Mouse (Mus musculus): ENCODE results near the gene Ubb. TPM values are rescaled to one million over a fixed set of nuclear protein-coding genes. Genes with fewer than 3 reads are reported as not detected.

Gene Ubb
- polyA plus RNA-seq, 1 experiment from 2014 or later = 3,248 TPM

DNA sequence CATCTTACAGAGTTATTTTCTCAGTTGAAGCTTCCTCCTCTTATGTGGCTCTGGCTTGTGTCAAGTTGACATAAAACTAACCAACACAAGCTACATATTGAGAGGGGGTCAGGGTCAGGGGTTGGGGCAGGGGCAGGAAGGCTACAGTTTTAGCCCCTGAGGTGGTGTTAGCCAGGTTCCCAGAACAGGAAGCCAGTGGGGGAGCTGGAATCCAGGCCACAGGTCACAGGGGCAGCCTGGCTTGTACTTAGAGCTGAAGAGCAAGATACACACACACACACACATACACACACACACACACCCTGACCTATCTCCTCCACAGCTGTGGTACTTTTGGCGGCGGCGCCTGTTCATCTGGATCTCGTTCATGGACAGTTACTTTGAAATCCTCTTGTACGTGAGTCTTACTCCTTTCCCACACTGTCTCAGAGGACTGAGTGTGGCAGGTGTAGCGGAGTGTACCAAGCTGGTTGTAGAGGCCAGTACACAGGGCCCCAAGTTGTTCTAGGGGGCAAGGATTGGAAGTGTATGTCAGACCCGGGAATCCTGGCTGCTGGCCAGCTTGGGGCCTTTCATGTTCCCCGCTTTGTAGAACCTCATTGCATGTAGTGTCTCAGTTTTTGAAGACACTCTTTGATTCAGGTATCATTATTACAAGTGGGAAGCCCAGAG lies 41.1 kb downstream of the Ubb start:
- H3K4me1 ChIP-seq = peaks cover 11% of the 10 kb centered on the region; the same call in 1 of the 2 replicates
- H3K4me2 ChIP-seq = no peak overlapping the region
- 62% methylated on average over 8 of the region's 8 CpGs for WGBS
- no peak overlapping the region for H3K4me3 ChIP-seq (replicated peaks)
- H3K36me3 ChIP-seq = no peaks in the 10 kb centered on the region
- H3K9me3 ChIP-seq (replicated peaks) = no peaks in the 10 kb centered on the region
- no peak overlapping the region for H3K27ac ChIP-seq
- no peak for ATAC-seq (replicated peaks; ENCODE audit: low FRiP score)
- no peaks in the 10 kb centered on the region for H3K27me3 ChIP-seq
- H3K9ac ChIP-seq = no peak overlapping the region

DNA sequence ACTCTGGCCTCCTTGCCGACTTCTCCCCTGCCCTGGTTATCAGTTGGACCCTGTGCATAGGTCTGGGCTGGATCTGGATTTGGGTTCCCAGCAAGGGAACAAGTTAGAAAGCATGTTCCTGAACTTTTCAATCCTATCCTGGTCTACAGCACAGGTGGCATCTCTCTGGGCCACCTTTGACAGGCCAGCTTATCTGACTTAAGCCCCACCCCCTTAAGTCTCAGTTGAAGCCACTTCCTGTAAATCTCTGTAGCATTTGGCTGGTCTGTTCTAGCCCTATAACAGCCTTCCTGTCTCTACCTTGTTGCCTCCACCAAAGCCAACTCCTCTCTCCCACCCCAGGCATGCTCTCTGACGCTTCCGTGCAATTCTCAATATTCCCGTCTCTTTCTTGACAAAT lies 47.6 kb downstream of the Ubb start:
- 80% methylated on average over 4 of the region's 4 CpGs for WGBS

GRCm38 (mm10) chr11:62601732-62602618 lies 51.0 kb downstream of the Ubb start:
- H3K4me3 ChIP-seq (replicated peaks) = peak overlapping the region; percentile 77
- no peak; the same call in 1 of the 2 replicates for ATAC-seq (replicated peaks; ENCODE audit: low FRiP score)
- peak overlapping the region; percentile 53 for H3K9ac ChIP-seq
- H3K9me3 ChIP-seq (replicated peaks) = no peaks in the 10 kb centered on the region
- H3K36me3 ChIP-seq = peaks cover 38% of the 10 kb centered on the region
- H3K27me3 ChIP-seq = no peaks in the 10 kb centered on the region
- peaks cover 43% of the 10 kb centered on the region for H3K4me1 ChIP-seq
- H3K4me2 ChIP-seq = peak overlapping the region; percentile 62
- WGBS = 10% methylated on average over 17 of the region's 17 CpGs
- H3K27ac ChIP-seq = peak overlapping the region; percentile 93

More for the DNA sequence above, 47.6 kb downstream of the Ubb start:
- Histone ChIP-seq H3K9me3 (replicated peaks) (no peaks in the 10 kb centered on the region), H3K27me3 (no peaks in the 10 kb centered on the region), H3K36me3 (peaks cover 4% of the 10 kb centered on the region; the same call in 1 of the 2 replicates), H3K4me3 (replicated peaks) (no peak overlapping the region), H3K4me1 (peaks cover 13% of the 10 kb centered on the region), H3K4me2 (no peak overlapping the region), H3K9ac (no peak overlapping the region), H3K27ac (no peak overlapping the region)
- no peak for ATAC-seq (replicated peaks; ENCODE audit: low FRiP score)

Other genes starting within 250 kb of the Ubb start
- 11.9 and 12.4 TPM in 2 replicates for gene Pigl, start 92.7 kb upstream of the Ubb start, polyA plus RNA-seq (2015; fragmentation: Nextera tagmentation; extraction: Ambion mirVana)
- 168 and 172 TPM in 2 replicates for gene Ncor1, start 92.6 kb upstream of the Ubb start, polyA plus RNA-seq (2015; fragmentation: Nextera tagmentation; extraction: Ambion mirVana)
- gene Cenpv, start 11.9 kb upstream of the Ubb start, polyA plus RNA-seq (2015; fragmentation: Nextera tagmentation; extraction: Ambion mirVana) = 19.4 and 20.0 TPM in 2 replicates
- 3.5 and 6.4 TPM in 2 replicates for gene Trpv2, start 23.3 kb downstream of the Ubb start, polyA plus RNA-seq (2015; fragmentation: Nextera tagmentation; extraction: Ambion mirVana)
- gene Lrrc75a, start 97.4 kb downstream of the Ubb start, polyA plus RNA-seq (2015; fragmentation: Nextera tagmentation; extraction: Ambion mirVana) = 14.3 and 15.7 TPM in 2 replicates
- gene Mmgt2, start 97.5 kb downstream of the Ubb start, polyA plus RNA-seq (2015; fragmentation: Nextera tagmentation; extraction: Ambion mirVana) = 67.3 and 70.4 TPM in 2 replicates
- gene Zfp287, start 180.7 kb downstream of the Ubb start, polyA plus RNA-seq (2015; fragmentation: Nextera tagmentation; extraction: Ambion mirVana) = 8.6 and 8.9 TPM in 2 replicates
- gene Gm10428, start 201.9 kb downstream of the Ubb start, polyA plus RNA-seq (2015; fragmentation: Nextera tagmentation; extraction: Ambion mirVana) = not detected in 2 replicates
- 17.6 and 17.8 TPM in 2 replicates for gene Zfp286, start 238.3 kb downstream of the Ubb start, polyA plus RNA-seq (2015; fragmentation: Nextera tagmentation; extraction: Ambion mirVana)